Mouse (Mus musculus): ENCODE data around the gene Mtcl1.

- TF ChIP-seq CTCF (IDR thresholded peaks at IDR 0.05) (no peak), EP300 (IDR thresholded peaks at IDR 0.05) (no peak)
Observed at GRCm38 (mm10) chr17:66317156-66317555, 132.4 kb downstream of the Mtcl1 start.

All from lung, postnatal 0 days (tissue).